Mouse (Mus musculus): ENCODE data around the gene Sell. TPM values are rescaled to one million over a fixed set of nuclear protein-coding genes. Genes with fewer than 3 reads are reported as not detected.

The Sell gene
- polyA plus RNA-seq, 1 experiment from 2014 or later, result 0.15 TPM

- Histone ChIP-seq H3K9me3 (replicated peaks; ENCODE audit: control insufficient read depth, low read length) (no peaks in the 10 kb centered on the region), H3K27ac (ENCODE audit: low read depth, low read length) (no peak overlapping the region), H3K4me2 (ENCODE audit: low read length) (no peak overlapping the region), H3K27me3 (replicated peaks; ENCODE audit: control insufficient read depth, insufficient read depth, low read length) (no peaks in the 10 kb centered on the region), H3K36me3 (ENCODE audit: control insufficient read depth, insufficient read depth, low read length) (no peaks in the 10 kb centered on the region), H3K4me3 (ENCODE audit: low read depth, low read length) (no peak overlapping the region), H3K9ac (ENCODE audit: low read length) (no peak overlapping the region), H3K4me1 (ENCODE audit: control insufficient read depth, insufficient read depth, low read length) (no peaks in the 10 kb centered on the region)
- ATAC-seq (no peak), DNase-seq (ENCODE audit: low spot score) (no peak)
- 94% methylated on average over 4 of the region's 4 CpGs for WGBS
These were observed 16.6 kb downstream of the Sell start for GRCm38 (mm10) chr1:164078323-164078741.

- Histone ChIP-seq H3K4me1 (ENCODE audit: control insufficient read depth, insufficient read depth, low read length) (no peaks in the 10 kb centered on the region), H3K4me2 (ENCODE audit: low read length) (no peak overlapping the region), H3K27ac (ENCODE audit: low read depth, low read length) (no peak overlapping the region), H3K9ac (ENCODE audit: low read length) (no peak overlapping the region), H3K9me3 (replicated peaks; ENCODE audit: control insufficient read depth, low read length) (no peaks in the 10 kb centered on the region), H3K4me3 (ENCODE audit: low read depth, low read length) (no peak overlapping the region), H3K27me3 (replicated peaks; ENCODE audit: control insufficient read depth, insufficient read depth, low read length) (no peaks in the 10 kb centered on the region), H3K36me3 (ENCODE audit: control insufficient read depth, insufficient read depth, low read length) (no peaks in the 10 kb centered on the region)
- WGBS, result 89% methylated on average over 11 of the region's 11 CpGs
- ATAC-seq (no peak), DNase-seq (ENCODE audit: low spot score) (no peak)
These were observed 17.3 kb downstream of the Sell start for GRCm38 (mm10) chr1:164079091-164079490.

GRCm38 (mm10) chr1:164083046-164083445, 21.3 kb downstream of the Sell start:
- Histone ChIP-seq H3K27ac (ENCODE audit: low read depth, low read length) (no peak overlapping the region), H3K36me3 (ENCODE audit: control insufficient read depth, insufficient read depth, low read length) (no peaks in the 10 kb centered on the region), H3K9me3 (replicated peaks; ENCODE audit: control insufficient read depth, low read length) (no peaks in the 10 kb centered on the region), H3K9ac (ENCODE audit: low read length) (no peak overlapping the region), H3K4me2 (ENCODE audit: low read length) (no peak overlapping the region), H3K4me3 (ENCODE audit: low read depth, low read length) (no peak overlapping the region), H3K4me1 (ENCODE audit: control insufficient read depth, insufficient read depth, low read length) (no peaks in the 10 kb centered on the region), H3K27me3 (replicated peaks; ENCODE audit: control insufficient read depth, insufficient read depth, low read length) (no peaks in the 10 kb centered on the region)
- DNase-seq (ENCODE audit: low spot score) (no peak), ATAC-seq (no peak)
- 90% methylated on average over 4 of the region's 4 CpGs for WGBS

GRCm38 (mm10) chr1:164086797-164087196, 25.0 kb downstream of the Sell start:
- ATAC-seq, result no peak

GRCm38 (mm10) chr1:164087872-164088271, 26.1 kb downstream of the Sell start:
- Histone ChIP-seq H3K27me3 (replicated peaks; ENCODE audit: control insufficient read depth, insufficient read depth, low read length) (no peaks in the 10 kb centered on the region), H3K4me2 (ENCODE audit: low read length) (no peak overlapping the region), H3K36me3 (ENCODE audit: control insufficient read depth, insufficient read depth, low read length) (no peaks in the 10 kb centered on the region), H3K9me3 (replicated peaks; ENCODE audit: control insufficient read depth, low read length) (no peaks in the 10 kb centered on the region), H3K4me1 (ENCODE audit: control insufficient read depth, insufficient read depth, low read length) (no peaks in the 10 kb centered on the region), H3K27ac (ENCODE audit: low read depth, low read length) (no peak overlapping the region), H3K4me3 (ENCODE audit: low read depth, low read length) (no peak overlapping the region), H3K9ac (ENCODE audit: low read length) (no peak overlapping the region)
- DNase-seq (ENCODE audit: low spot score), result no peak
- no peak for ATAC-seq
- WGBS, result 90% methylated on average over 5 of the region's 5 CpGs

More at GRCm38 (mm10) chr1:164086797-164087196, 25.0 kb downstream of the Sell start:
- Histone ChIP-seq H3K27me3 (replicated peaks; ENCODE audit: control insufficient read depth, insufficient read depth, low read length) (no peaks in the 10 kb centered on the region), H3K36me3 (ENCODE audit: control insufficient read depth, insufficient read depth, low read length) (no peaks in the 10 kb centered on the region), H3K4me1 (ENCODE audit: control insufficient read depth, insufficient read depth, low read length) (no peaks in the 10 kb centered on the region), H3K4me2 (ENCODE audit: low read length) (no peak overlapping the region), H3K9me3 (replicated peaks; ENCODE audit: control insufficient read depth, low read length) (no peaks in the 10 kb centered on the region), H3K9ac (ENCODE audit: low read length) (no peak overlapping the region), H3K27ac (ENCODE audit: low read depth, low read length) (no peak overlapping the region), H3K4me3 (ENCODE audit: low read depth, low read length) (no peak overlapping the region)
- 86% methylated on average over 3 of the region's 3 CpGs for WGBS
- no peak for DNase-seq (ENCODE audit: low spot score)

- Histone ChIP-seq H3K27me3 (replicated peaks; ENCODE audit: control insufficient read depth, insufficient read depth, low read length) (no peaks in the 10 kb centered on the region), H3K36me3 (ENCODE audit: control insufficient read depth, insufficient read depth, low read length) (no peaks in the 10 kb centered on the region), H3K4me3 (ENCODE audit: low read depth, low read length) (no peak overlapping the region), H3K9ac (ENCODE audit: low read length) (no peak overlapping the region), H3K4me1 (ENCODE audit: control insufficient read depth, insufficient read depth, low read length) (no peaks in the 10 kb centered on the region), H3K9me3 (replicated peaks; ENCODE audit: control insufficient read depth, low read length) (no peaks in the 10 kb centered on the region), H3K27ac (ENCODE audit: low read depth, low read length) (no peak overlapping the region), H3K4me2 (ENCODE audit: low read length) (no peak overlapping the region)
- DNase-seq (ENCODE audit: low spot score) (no peak), ATAC-seq (no peak)
- 81% methylated on average over 6 of the region's 6 CpGs for WGBS
These were observed 35.0 kb downstream of the Sell start for GRCm38 (mm10) chr1:164096780-164097179.

GRCm38 (mm10) chr1:164097911-164098310, 36.1 kb downstream of the Sell start:
- no peaks in the 10 kb centered on the region for H3K9me3 ChIP-seq (replicated peaks; ENCODE audit: control insufficient read depth, low read length)
- no peak overlapping the region for H3K9ac ChIP-seq (ENCODE audit: low read length)
- no peak overlapping the region for H3K4me2 ChIP-seq (ENCODE audit: low read length)
- no peaks in the 10 kb centered on the region for H3K36me3 ChIP-seq (ENCODE audit: control insufficient read depth, insufficient read depth, low read length)
- ATAC-seq, result no peak
- WGBS, result 90% methylated on average over 2 of the region's 2 CpGs
- no peak overlapping the region for H3K27ac ChIP-seq (ENCODE audit: low read depth, low read length)
- H3K4me3 ChIP-seq (ENCODE audit: low read depth, low read length), result no peak overlapping the region
- DNase-seq (ENCODE audit: low spot score), result no peak
- no peaks in the 10 kb centered on the region for H3K4me1 ChIP-seq (ENCODE audit: control insufficient read depth, insufficient read depth, low read length)
- no peaks in the 10 kb centered on the region for H3K27me3 ChIP-seq (replicated peaks; ENCODE audit: control insufficient read depth, insufficient read depth, low read length)

GRCm38 (mm10) chr1:164098372-164098771, 36.6 kb downstream of the Sell start:
- no peak overlapping the region for H3K4me2 ChIP-seq (ENCODE audit: low read length)
- H3K27ac ChIP-seq (ENCODE audit: low read depth, low read length), result no peak overlapping the region
- DNase-seq (ENCODE audit: low spot score) (no peak), ATAC-seq (no peak)
- no peak overlapping the region for H3K9ac ChIP-seq (ENCODE audit: low read length)
- H3K27me3 ChIP-seq (replicated peaks; ENCODE audit: control insufficient read depth, insufficient read depth, low read length), result no peaks in the 10 kb centered on the region
- H3K36me3 ChIP-seq (ENCODE audit: control insufficient read depth, insufficient read depth, low read length), result no peaks in the 10 kb centered on the region
- H3K4me3 ChIP-seq (ENCODE audit: low read depth, low read length), result no peak overlapping the region
- no peaks in the 10 kb centered on the region for H3K9me3 ChIP-seq (replicated peaks; ENCODE audit: control insufficient read depth, low read length)
- no peaks in the 10 kb centered on the region for H3K4me1 ChIP-seq (ENCODE audit: control insufficient read depth, insufficient read depth, low read length)
- 69% methylated on average over 2 of the region's 2 CpGs for WGBS

GRCm38 (mm10) chr1:164109763-164110162, 48.0 kb downstream of the Sell start:
- Histone ChIP-seq H3K36me3 (ENCODE audit: control insufficient read depth, insufficient read depth, low read length) (no peaks in the 10 kb centered on the region), H3K9me3 (replicated peaks; ENCODE audit: control insufficient read depth, low read length) (no peaks in the 10 kb centered on the region), H3K9ac (ENCODE audit: low read length) (no peak overlapping the region), H3K27ac (ENCODE audit: low read depth, low read length) (no peak overlapping the region), H3K4me2 (ENCODE audit: low read length) (no peak overlapping the region), H3K4me1 (ENCODE audit: control insufficient read depth, insufficient read depth, low read length) (no peaks in the 10 kb centered on the region), H3K4me3 (ENCODE audit: low read depth, low read length) (no peak overlapping the region), H3K27me3 (replicated peaks; ENCODE audit: control insufficient read depth, insufficient read depth, low read length) (no peaks in the 10 kb centered on the region)
- DNase-seq (ENCODE audit: low spot score) (no peak), ATAC-seq (no peak)
- 90% methylated on average over 2 of the region's 2 CpGs for WGBS
